Mouse (Mus musculus) intestine, embryonic 15.5 days (tissue): ENCODE results near the gene Tigar. TPM values are rescaled to one million over a fixed set of nuclear protein-coding genes. Genes with fewer than 3 reads are reported as not detected.
A peak's percentile ranks its signal among the peaks of the same experiment; 100 is the strongest.

Experiments used
- ATAC-seq: fragments of 200-750 bp; cut with Nextera tagmentation; 2 replicates; pipeline ENCODE4 v1.8.0; 2017; ENCODE audit warnings: moderate TSS enrichment, moderate library complexity
- H3K27ac ChIP-seq: fragments of 300-500 bp; sonication (generic); 2 replicates; pipeline ENCODE4 v1.5.1; 2015; ENCODE audit warnings: mild to moderate bottlenecking, inconsistent platforms
- H3K27me3 ChIP-seq: fragments of 300-500 bp; sonication (generic); replicated peaks from 2 replicates; pipeline ENCODE4 v1.6.1; 2015; ENCODE audit warnings: inconsistent platforms
- H3K36me3 ChIP-seq: fragments of 300-500 bp; sonication (generic); 2 replicates; pipeline ENCODE4 v1.6.1; 2015; ENCODE audit warnings: inconsistent platforms
- H3K4me1 ChIP-seq: fragments of 300-500 bp; sonication (generic); replicated peaks from 2 replicates; pipeline ENCODE4 v1.6.1; 2015; ENCODE audit warnings: inconsistent platforms
- H3K4me2 ChIP-seq: fragments of 300-500 bp; sonication (generic); replicated peaks from 2 replicates; pipeline ENCODE4 v1.6.1; 2015; ENCODE audit warnings: mild to moderate bottlenecking, inconsistent platforms
- H3K4me3 ChIP-seq: fragments of 300-500 bp; sonication (generic); replicated peaks from 2 replicates; pipeline ENCODE4 v1.5.1; 2015; ENCODE audit warnings: inconsistent platforms
- H3K9ac ChIP-seq: fragments of 300-500 bp; sonication (generic); 2 replicates; pipeline ENCODE4 v1.6.1; 2015; ENCODE audit warnings: inconsistent platforms
- H3K9me3 ChIP-seq: fragments of 300-500 bp; sonication (generic); 2 replicates; pipeline ENCODE4 v1.6.1; 2016; ENCODE audit warnings: inconsistent platforms
- WGBS: fragments of 180-500 bp; shearing (Covaris S2); methylation state at CpG from one replicate; pipeline ENCODE4 v1.1.7; 2015; 5-methylcytosine and 5-hydroxymethylcytosine counted together
- polyA plus RNA-seq: library from polyadenylated mRNA; unstranded; fragments of >200 nt; fragmentation: Nextera tagmentation; extraction: Ambion mirVana; gene quantifications from 2 replicates; pipeline ENCODE4 v1.2.1, GENCODE M21; 2015

The Tigar gene
- polyA plus RNA-seq, 1 experiment from 2014 or later: 7.3 TPM

DNA sequence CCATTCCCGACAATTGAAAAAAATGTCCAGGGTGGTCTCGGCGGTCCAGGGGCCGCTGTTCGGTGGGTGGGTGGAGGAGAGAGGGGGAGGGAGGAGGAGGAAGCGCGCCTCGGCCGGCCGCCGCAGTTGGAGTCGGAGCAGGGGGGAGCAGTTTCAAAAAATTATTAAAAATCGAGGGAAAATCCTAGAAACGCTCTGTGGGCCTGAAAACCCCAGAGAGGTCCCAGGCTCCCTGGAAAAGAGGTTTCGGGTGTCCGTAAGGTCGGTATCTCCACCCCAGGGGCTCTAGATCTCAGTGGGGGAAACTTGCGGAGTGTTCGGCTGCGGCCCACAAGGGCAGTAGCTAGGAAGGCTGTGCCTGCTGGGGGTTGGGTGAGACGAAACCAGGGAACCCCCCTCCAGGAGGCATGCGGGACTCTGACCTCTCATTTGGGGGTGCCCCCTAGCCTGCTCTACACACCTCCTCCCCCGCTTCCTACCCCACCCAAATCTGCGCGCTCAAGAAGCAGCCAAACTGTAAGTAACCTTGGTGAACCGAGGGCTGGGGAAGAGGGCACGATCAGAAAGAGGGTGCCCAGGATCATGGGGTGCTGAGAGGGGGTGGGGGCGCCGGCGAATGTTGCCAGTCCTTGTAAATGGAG, 40.1 kb upstream of the Tigar start:
- peaks cover 56% of the 10 kb centered on the region for H3K4me1 ChIP-seq
- under 1% methylated on average over 30 of the region's 30 CpGs for WGBS

DNA sequence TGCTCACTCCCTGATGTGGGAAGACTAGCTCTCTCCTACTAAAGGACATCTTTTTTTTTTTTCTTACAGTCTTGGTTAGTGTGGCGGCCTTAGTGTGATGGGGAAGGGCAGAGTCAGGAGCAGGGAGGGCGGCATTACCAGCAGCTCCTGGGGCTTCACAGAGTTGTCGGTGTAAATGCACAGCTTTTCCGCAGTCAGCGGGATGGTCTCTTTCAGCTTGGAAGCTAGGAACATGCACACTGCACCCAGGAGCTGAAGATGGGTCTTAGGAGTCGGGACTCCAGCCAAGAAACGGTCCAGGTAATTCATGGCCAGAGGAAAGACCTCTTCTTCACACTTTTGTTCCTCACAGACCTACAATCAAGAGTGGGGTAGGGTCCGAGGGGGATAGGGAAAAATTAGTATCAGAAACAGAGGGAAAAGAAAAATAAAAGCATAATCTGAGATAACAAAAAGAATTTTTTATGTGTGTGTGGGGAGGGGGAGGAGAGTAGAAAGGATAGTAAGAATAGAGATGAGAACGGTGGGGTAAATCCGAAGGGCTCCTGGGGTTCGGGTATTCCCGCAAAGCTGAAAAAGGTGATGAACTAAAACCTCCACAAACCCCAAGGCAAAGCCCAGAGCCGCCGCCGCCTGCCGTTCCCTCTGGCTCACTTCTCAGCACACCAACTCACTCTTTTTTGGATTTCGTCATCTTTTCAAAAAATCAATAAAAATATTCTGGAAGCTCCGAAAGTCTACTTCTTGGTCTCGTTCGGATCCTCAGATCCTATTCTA, 39.4 kb upstream of the Tigar start:
- Histone ChIP-seq H3K27me3 (no peaks in the 10 kb centered on the region), H3K27ac (peak overlapping the region; percentile 72; the same call in 1 of the 2 replicates), H3K4me2 (peak overlapping the region; percentile 96), H3K9ac (peak overlapping the region; percentile 64), H3K36me3 (peaks cover 9% of the 10 kb centered on the region; the same call in 1 of the 2 replicates), H3K4me3 (peak overlapping the region; percentile 77), H3K4me1 (peaks cover 56% of the 10 kb centered on the region), H3K9me3 (no peaks in the 10 kb centered on the region)
- WGBS: 6% methylated on average over 20 of the region's 20 CpGs
- ATAC-seq: no peak

More for the DNA sequence above, 40.1 kb upstream of the Tigar start:
- peak overlapping the region; percentile 77 for H3K4me3 ChIP-seq
- H3K9ac ChIP-seq: peak overlapping the region; percentile 64
- H3K27ac ChIP-seq: peak overlapping the region; percentile 72
- no peaks in the 10 kb centered on the region for H3K27me3 ChIP-seq
- no peaks in the 10 kb centered on the region for H3K9me3 ChIP-seq
- H3K4me2 ChIP-seq: peak overlapping the region; percentile 96
- ATAC-seq: no peak
- peaks cover 4% of the 10 kb centered on the region; the same call in 1 of the 2 replicates for H3K36me3 ChIP-seq

DNA sequence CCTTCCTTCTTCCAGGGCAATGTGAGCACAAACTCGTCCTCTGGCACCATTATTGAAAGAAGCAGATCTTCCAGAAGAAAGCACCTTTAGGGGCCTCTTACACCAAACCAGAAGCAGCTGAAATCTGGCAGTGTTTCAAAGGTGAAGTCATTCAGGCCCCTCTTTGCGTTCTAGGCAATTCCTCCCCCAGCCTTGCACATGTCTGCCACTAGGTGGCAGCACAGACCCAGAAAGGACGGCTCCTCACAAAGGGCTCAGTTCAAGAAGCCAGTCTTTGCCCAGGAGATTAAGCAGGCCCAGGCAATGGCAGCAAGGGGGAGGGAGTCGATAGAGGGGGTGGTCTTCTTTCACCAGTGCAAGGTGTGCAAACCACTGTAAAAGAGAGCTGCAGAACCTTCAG, 38.3 kb upstream of the Tigar start:
- 0 out of 2 replicates have a peak overlapping the region, but pooled peaks have one; percentile 11 for H3K4me3 ChIP-seq
- H3K4me2 ChIP-seq: peak overlapping the region; percentile 96
- peaks cover 9% of the 10 kb centered on the region; the same call in 1 of the 2 replicates for H3K36me3 ChIP-seq
- H3K27ac ChIP-seq: no peak overlapping the region
- no peaks in the 10 kb centered on the region for H3K9me3 ChIP-seq
- no peak; the same call in 1 of the 2 replicates for ATAC-seq
- no peak overlapping the region for H3K9ac ChIP-seq
- peaks cover 59% of the 10 kb centered on the region for H3K4me1 ChIP-seq
- 0% methylated on average over 4 of the region's 4 CpGs for WGBS
- no peaks in the 10 kb centered on the region for H3K27me3 ChIP-seq

DNA sequence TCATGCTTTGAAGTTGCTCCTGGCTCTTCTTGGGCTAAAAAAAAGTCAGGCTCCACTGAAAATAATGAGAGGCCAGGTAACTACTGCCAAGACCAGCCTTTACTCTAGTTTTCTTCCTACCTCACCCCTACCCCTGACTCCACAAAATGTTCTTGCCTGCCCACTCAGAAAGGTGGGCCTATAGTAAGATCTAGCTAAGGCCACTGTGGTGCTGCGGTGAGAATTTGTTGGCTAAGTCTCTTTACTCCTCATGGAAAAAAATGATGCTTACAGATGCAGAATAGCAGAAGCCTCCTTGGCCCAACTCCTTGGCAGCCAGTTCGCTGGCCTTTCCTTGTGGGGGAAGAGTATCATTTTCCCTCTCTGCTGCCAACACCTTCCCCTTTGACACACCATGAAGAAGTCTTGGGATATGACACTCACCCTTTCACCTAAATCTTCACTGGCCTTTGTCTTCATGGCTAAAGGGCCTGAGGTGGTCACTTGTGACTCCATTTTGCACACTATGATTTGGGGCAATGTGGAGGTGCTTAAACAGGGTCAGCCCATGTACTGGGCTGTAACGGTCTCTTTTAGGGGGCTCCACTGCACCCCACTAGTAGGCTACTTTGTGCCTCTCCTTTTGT, 37.1 kb upstream of the Tigar start:
- H3K9me3 ChIP-seq: no peaks in the 10 kb centered on the region
- ATAC-seq: no peak
- no peak overlapping the region for H3K9ac ChIP-seq
- H3K27ac ChIP-seq: peak overlapping the region; percentile 65
- H3K27me3 ChIP-seq: no peaks in the 10 kb centered on the region
- peaks cover 15% of the 10 kb centered on the region for H3K36me3 ChIP-seq
- WGBS: 83% methylated on average over 3 of the region's 3 CpGs
- no peak overlapping the region for H3K4me3 ChIP-seq
- peak overlapping the region; percentile 31; the same call in 1 of the 2 replicates for H3K4me2 ChIP-seq
- H3K4me1 ChIP-seq: peaks cover 52% of the 10 kb centered on the region

DNA sequence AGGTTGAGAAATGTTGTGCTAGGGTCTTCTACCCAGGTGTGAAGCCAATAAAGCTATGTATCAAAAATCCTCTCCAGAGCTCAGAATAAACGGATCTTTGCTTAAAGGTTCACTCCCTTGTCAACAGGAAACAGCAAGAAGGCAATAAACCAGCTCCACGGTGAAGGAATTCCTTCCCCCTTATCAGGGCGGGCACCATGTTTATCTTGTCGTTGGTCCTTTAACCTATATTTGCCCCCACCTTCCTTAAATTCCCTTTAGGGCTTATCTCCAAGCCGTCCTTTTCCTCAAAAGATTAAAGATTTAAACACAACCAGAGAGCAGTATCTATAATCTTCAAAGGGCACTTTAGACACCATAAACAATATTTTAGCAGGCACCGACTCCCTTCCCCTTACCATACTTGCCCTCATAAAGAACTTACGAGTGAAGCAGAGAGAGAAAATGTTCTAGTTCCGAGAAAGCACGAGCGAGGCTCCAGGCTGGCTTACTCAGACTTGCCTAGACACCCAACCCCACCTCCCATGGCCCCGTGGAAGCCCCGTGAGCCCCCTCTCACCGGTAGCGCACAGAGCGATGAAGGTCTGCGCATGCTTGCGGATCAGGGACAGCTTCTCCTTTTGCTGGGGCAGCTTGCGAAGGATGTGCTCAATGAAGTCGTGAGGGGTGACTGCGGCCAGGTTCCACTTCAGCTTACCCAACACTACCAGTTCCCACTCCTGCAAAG, 36.3 kb upstream of the Tigar start:
- peaks cover 21% of the 10 kb centered on the region for H3K36me3 ChIP-seq
- H3K4me1 ChIP-seq: peaks cover 48% of the 10 kb centered on the region
- H3K4me2 ChIP-seq: peak overlapping the region; percentile 31; the same call in 1 of the 2 replicates
- no peak overlapping the region for H3K4me3 ChIP-seq
- peak overlapping the region; percentile 65 for H3K27ac ChIP-seq
- peak; percentile 57 for ATAC-seq
- H3K27me3 ChIP-seq: no peaks in the 10 kb centered on the region
- no peak overlapping the region for H3K9ac ChIP-seq
- 37% methylated on average over 20 of the region's 20 CpGs for WGBS
- no peaks in the 10 kb centered on the region for H3K9me3 ChIP-seq

DNA sequence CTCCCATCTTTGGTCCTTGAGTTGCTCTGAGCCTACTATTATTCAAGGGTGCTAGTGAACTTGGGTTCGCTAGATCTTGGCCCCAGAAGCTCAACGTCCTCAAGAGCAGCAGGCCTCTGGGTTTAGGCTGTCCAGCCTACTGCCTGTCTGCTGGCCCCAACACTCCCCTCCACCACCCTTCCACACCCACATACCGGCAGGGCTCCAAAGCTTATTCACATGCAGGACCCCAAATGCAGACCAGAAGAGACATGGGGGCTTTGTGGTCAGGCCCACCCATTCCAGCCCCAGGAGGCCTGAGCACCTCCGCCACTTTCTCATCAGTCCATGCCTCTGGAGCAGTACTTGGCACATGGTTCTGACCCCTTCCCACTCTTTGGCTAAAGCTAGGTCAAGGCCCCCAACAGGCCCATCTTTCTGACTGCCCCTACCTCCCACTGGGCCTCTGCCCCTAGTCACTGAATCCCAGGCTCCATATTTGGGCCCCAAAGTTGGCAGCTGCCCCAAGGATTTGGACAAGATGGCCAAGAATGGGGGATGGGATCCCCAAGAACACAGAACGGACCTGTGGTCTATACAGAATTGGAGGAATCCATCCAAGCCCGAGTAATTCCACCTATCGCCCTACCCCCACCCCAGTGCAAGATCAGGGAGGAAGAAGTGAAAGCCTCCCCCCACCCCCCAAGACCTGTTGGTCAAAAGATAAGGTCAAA, 34.4 kb upstream of the Tigar start:
- H3K36me3 ChIP-seq: peaks cover 37% of the 10 kb centered on the region
- 85% methylated on average over 7 of the region's 7 CpGs for WGBS

DNA sequence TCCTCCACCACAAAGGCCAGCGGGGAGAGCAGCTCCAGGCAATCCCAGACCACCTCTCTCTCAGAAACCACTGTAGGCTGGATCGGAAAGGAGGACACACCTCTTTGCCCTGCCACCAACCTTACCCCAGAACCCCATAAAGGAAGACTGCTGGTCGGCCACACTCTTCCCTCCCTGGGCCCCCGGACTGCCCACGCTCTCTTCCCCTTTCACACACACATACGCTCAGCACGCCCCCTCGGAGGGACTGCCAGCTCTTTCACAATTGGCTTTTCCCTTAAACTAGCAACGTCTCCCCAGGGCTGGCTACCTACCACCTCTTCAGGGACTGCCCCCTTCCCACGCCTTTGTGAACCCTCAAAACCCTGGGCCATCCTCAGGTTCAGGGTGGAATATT, 33.8 kb upstream of the Tigar start:
- H3K9me3 ChIP-seq: no peaks in the 10 kb centered on the region
- no peak overlapping the region for H3K27ac ChIP-seq
- H3K4me2 ChIP-seq: no peak overlapping the region
- H3K9ac ChIP-seq: no peak overlapping the region
- H3K27me3 ChIP-seq: no peaks in the 10 kb centered on the region
- H3K4me3 ChIP-seq: no peak overlapping the region
- peaks cover 39% of the 10 kb centered on the region for H3K36me3 ChIP-seq
- ATAC-seq: no peak
- WGBS: 82% methylated on average over 10 of the region's 10 CpGs
- peaks cover 46% of the 10 kb centered on the region for H3K4me1 ChIP-seq

More for the DNA sequence above, 34.4 kb upstream of the Tigar start:
- H3K27me3 ChIP-seq: no peaks in the 10 kb centered on the region
- H3K4me2 ChIP-seq: no peak overlapping the region
- no peak overlapping the region for H3K4me3 ChIP-seq
- H3K4me1 ChIP-seq: peaks cover 48% of the 10 kb centered on the region
- H3K9ac ChIP-seq: no peak overlapping the region
- no peak overlapping the region for H3K27ac ChIP-seq
- H3K9me3 ChIP-seq: no peaks in the 10 kb centered on the region
- no peak for ATAC-seq

DNA sequence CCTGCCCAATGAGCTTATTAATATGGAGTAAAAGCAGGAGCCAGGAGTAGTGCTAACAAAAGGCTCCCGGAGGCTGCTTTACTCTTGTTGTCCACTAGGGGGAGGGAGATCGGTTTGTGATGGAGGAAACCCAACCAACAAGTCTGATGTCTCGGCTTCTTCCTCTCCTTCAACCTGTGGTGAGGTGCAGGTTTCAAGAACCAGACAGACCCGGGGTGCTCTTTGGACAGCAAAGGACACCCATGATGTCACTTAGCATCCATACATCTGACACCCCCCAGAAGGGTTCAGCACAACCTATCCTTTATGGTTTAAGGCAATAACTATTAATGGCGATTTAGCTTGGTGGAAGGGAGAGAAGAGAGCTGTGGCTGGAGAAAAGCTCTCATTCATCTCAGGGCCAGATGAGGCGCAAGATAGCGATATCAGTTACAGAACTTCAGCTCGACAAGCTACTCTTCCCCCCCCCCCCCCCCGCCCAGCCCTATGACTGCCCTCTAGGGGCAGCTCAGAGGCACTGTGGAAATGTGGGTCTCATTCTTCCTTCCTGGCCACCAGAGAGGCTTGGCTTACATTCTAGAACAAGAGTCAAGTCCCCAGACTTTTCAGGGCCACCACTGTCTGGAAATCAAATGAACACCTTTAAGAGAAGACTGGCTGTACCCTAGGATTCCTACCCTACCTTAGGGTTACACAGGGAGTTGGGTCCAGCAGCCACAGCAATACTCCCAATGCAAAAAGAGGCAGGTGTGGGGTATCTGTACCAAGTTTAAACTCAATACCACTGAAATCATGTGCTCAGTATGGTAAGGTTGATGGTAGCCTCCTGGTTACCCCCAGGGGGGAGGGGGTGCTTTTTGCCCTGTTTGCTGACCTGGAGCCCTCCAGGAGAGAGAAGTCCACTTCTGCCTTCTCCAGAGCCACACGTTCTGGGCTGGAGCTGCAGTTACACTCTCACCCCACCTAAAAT, 33.1 kb upstream of the Tigar start:
- Histone ChIP-seq H3K4me3 (no peak overlapping the region), H3K4me1 (peaks cover 42% of the 10 kb centered on the region), H3K9ac (no peak overlapping the region), H3K4me2 (no peak overlapping the region), H3K36me3 (peaks cover 40% of the 10 kb centered on the region), H3K27ac (0 out of 2 replicates have a peak overlapping the region, but pooled peaks have one; percentile 22), H3K9me3 (no peaks in the 10 kb centered on the region), H3K27me3 (no peaks in the 10 kb centered on the region)
- 17% methylated on average over 10 of the region's 10 CpGs for WGBS
- ATAC-seq: peak; percentile 12; the same call in 1 of the 2 replicates

DNA sequence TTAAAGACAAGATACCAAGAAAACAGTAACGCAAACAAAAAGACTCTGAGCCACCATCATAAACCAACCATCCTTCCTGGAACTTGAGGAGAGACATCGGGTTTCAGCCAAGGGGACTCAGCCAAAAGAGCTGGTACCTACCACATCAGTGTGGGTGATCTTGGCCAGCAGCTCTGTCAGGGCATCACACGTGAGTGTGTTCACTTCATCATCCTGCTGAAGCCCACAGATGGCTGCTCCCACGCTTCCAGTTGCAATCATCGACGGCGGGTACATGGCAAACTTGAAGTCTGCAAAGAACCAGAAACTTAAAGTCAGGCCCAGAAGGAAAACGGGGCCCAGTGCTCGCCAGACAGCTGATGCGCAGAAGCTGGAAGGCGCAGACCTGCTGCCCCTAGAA, 29.6 kb upstream of the Tigar start:
- Histone ChIP-seq H3K4me2 (no peak overlapping the region), H3K4me1 (peaks cover 14% of the 10 kb centered on the region), H3K27ac (no peak overlapping the region), H3K9ac (no peak overlapping the region), H3K36me3 (peaks cover 39% of the 10 kb centered on the region), H3K4me3 (no peak overlapping the region), H3K27me3 (no peaks in the 10 kb centered on the region), H3K9me3 (no peaks in the 10 kb centered on the region)
- no peak for ATAC-seq
- 91% methylated on average over 11 of the region's 11 CpGs for WGBS

DNA sequence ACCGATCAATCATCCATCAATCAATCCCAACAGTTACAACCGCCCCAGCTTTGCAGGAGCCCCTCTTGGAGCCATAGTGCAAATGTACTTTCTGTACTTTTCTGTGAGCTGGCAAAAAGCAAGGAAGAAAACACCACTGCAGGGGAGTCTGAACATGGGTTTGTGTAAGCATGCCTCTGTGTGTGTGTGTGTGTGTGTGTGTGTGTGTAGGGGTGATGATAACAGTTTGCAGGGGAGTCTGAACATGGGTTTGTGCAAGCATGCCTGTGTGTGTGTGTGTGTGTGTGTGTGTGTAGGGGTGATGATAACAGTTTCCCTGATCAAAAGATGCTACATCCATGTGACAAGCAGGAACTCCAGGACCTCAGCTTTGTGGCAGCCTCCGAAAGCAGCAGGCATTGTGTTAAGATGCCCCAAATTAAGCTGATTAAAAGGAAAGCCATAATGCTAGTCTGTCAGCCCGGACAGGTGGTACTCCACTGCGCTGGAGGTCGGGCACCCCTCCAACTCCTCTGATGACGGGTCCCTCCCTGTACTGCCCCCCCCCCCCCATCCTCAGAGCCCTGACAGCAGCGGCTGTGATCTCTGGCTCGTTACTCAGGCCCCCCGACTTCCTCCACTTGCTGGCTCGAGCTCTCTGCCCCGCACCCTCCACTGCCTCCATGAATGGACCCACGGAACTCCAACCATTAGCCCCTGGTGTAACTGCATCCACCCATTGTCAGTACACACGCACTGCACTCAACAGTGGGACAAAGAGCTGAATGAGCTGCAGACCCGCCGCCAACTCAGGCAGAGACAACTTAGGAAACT, 24.3 kb upstream of the Tigar start:
- Histone ChIP-seq H3K4me3 (no peak overlapping the region), H3K27ac (no peak overlapping the region), H3K4me1 (no peaks in the 10 kb centered on the region), H3K9me3 (no peaks in the 10 kb centered on the region), H3K27me3 (no peaks in the 10 kb centered on the region), H3K9ac (no peak overlapping the region), H3K4me2 (no peak overlapping the region), H3K36me3 (peaks cover 30% of the 10 kb centered on the region)
- WGBS: 60% methylated on average over 16 of the region's 16 CpGs
- ATAC-seq: 0 out of 2 replicates have a peak, but pooled peaks have one; percentile 12
